Mouse (Mus musculus) kidney, adult 2 months (tissue): ENCODE measurements at regions not wholly inside any gene's neighbourhood (a gene's known extent, or its start where the extent isn't known, plus 50 kb on each side); places are given as distances from the start of the nearest gene placed in this dataset.

Experiments used
- CTCF ChIP-seq: fragments of 200-500 bp; conservative IDR thresholded peaks from 2 replicates; pipeline ENCODE4 v1.5.1; 2011; ENCODE audit warnings: low read depth, mild to moderate bottlenecking, control low read depth, low read length, moderate library complexity, mixed read lengths; ENCODE audit not compliant: insufficient read depth, insufficient read length
- POLR2A ChIP-seq: fragments of 200-500 bp; IDR thresholded peaks from one replicate; pipeline ENCODE4 v1.6.1; 2011; ENCODE audit warnings: low read depth, low read length, control low read depth

GRCm38 (mm10) chr12:71704431-71704830 is 126.4 kb upstream of the Daam1 start:
- TF ChIP-seq CTCF (no peak), POLR2A (no peak)
